Mouse (Mus musculus) cerebral cortex, adult 2 months (tissue): Measurements from ENCODE around the gene Fgd3.

ENCODE experiments used
- WGBS: fragments of 180-500 bp; shearing (Covaris S2); methylation state at CpG from one replicate; pipeline ENCODE4 v1.1.7; 2018; 5-methylcytosine and 5-hydroxymethylcytosine counted together

Fgd3 gene

DNA sequence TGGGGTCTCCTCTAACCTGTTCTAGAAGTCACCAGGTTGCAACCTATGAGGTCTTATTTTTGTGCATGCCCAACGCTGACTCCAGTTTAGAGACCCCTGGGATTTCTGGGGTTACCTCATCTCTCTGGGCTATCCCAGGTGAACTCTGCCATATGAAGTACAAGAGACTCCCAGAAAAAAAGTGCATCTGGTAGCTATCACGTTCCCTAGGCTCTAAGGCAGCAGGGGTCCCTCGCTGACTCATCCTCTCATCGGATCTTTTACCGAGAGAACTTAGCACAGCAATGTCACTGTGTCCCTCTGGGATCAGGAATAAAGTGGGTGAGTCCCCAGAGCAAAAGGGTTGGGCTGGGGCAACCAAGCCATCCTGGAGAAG is 105.0 kb downstream of the Fgd3 start:
- 16% methylated on average over 5 of the region's 5 CpGs for WGBS

DNA sequence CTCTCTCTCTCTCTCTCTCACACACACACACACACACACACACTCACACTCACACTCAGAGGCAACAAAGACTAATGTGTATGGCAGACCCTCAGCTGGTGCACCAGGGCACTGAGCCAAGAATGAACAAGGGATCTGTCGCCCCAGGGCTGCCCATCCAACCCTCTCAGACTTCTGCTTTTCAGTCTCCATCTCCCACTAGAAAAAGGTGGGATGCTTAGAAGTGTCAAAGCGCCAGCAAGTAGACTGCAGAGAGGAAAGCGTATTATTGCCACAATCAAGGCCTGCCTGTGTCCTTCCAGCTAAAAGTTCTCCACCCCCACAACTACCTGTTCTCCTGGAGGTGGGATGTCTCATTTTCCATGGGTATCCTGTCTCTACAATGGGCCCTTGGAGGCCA is 105.7 kb downstream of the Fgd3 start:
- WGBS = 55% methylated on average over 3 of the region's 3 CpGs

DNA sequence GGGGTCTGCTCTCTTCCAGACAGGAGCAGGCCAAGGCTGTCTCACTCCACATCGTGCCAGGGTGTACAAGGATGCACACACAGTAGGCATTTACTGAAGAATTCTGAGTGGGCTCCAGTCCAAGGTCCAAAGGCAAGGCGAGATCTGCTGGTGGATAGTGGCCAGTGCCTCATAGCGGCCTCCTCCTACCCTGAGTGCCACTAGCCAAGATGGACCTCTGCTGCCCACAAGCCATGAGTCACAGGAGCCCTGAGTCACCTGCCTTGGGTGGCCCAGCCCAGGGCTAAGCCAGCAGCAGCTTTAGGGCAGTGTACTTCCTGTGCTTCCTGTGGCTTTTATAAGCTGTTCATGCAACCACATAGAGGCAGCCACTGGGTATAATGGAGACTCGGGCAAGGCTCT is 106.6 kb downstream of the Fgd3 start:
- WGBS = 27% methylated on average over 4 of the region's 4 CpGs

DNA sequence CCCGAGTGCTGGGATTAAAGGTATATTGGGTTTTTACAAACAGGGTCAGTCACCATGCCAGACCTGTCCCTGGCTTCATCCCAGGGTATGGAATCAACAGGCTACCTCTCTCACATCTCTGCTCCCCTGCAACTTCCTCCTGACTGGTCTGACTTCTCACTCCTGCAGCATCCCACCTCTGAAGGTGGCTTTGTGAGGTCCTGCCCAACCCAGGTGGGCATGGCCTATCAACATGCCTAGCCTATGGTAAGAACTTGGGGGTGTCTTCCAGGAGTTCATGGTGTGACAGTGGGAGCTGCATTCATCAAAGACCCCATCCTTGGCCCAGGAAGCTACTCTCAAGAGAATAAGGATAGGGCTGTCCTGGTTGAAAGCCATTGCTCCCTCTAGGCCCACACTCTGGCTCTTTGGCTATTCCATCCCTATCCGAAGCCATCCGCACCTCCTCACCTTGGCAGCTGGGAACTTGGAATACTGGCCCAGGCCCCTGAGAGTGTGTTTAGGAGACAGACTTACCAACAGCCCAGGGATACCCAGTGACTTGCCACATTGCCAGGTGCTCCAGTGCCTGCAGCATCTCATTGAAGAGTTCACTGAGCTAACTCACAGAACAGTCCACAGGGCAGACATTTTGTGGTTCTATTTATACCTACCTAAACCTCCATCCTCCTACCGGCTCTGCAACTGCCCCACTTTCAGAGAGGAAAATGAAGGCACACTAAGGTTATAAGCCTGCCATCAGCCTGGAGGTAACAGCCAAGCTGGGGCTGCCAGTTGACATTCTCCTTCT is 107.2 kb downstream of the Fgd3 start:
- WGBS = 75% methylated on average over 4 of the region's 4 CpGs
